Mouse (Mus musculus) MN1 (cell line): Measurements from ENCODE around the gene Ago4.
A peak's percentile ranks its signal among the peaks of the same experiment; 100 is the strongest.

Experiments
- DNase-seq: peaks from one replicate; pipeline ENCODE4 v3.0.0-alpha.2; 2016; ENCODE audit warnings: low spot score

Gene Ago4

GRCm38 (mm10) chr4:126512308-126513066 is 20.8 kb downstream of the Ago4 start:
- no peak for DNase-seq

GRCm38 (mm10) chr4:126511013-126511412 is 22.3 kb downstream of the Ago4 start:
- no peak for DNase-seq

GRCm38 (mm10) chr4:126509072-126509471 is 24.2 kb downstream of the Ago4 start:
- DNase-seq = no peak

GRCm38 (mm10) chr4:126508110-126508899 is 25.0 kb downstream of the Ago4 start:
- DNase-seq = peak; percentile 11

- no peak for DNase-seq
These were observed 30.3 kb downstream of the Ago4 start for GRCm38 (mm10) chr4:126502977-126503309.

GRCm38 (mm10) chr4:126502141-126502976 is 30.9 kb downstream of the Ago4 start:
- DNase-seq = no peak

- no peak for DNase-seq
These were observed 34.7 kb downstream of the Ago4 start for GRCm38 (mm10) chr4:126498601-126499000.

GRCm38 (mm10) chr4:126496963-126497362 is 36.3 kb downstream of the Ago4 start:
- DNase-seq = no peak

- no peak for DNase-seq
These were observed 37.1 kb downstream of the Ago4 start for GRCm38 (mm10) chr4:126495942-126496790.

GRCm38 (mm10) chr4:126495453-126495852 is 37.8 kb downstream of the Ago4 start:
- no peak for DNase-seq

- DNase-seq = no peak
These were observed 39.9 kb downstream of the Ago4 start for GRCm38 (mm10) chr4:126493416-126493815.

GRCm38 (mm10) chr4:126491977-126492376 is 41.3 kb downstream of the Ago4 start:
- DNase-seq = no peak

GRCm38 (mm10) chr4:126490726-126491125 is 42.5 kb downstream of the Ago4 start:
- DNase-seq = no peak

- no peak for DNase-seq
These were observed 43.5 kb downstream of the Ago4 start for GRCm38 (mm10) chr4:126489811-126490210.

GRCm38 (mm10) chr4:126486217-126486616 is 47.1 kb downstream of the Ago4 start:
- DNase-seq = no peak

GRCm38 (mm10) chr4:126485065-126485464 is 48.2 kb downstream of the Ago4 start:
- no peak for DNase-seq

- DNase-seq = no peak
These were observed 49.4 kb downstream of the Ago4 start for GRCm38 (mm10) chr4:126483874-126484273.

GRCm38 (mm10) chr4:126482951-126483350 is 50.3 kb downstream of the Ago4 start:
- no peak for DNase-seq

GRCm38 (mm10) chr4:126481461-126481860 is 51.8 kb downstream of the Ago4 start:
- no peak for DNase-seq

GRCm38 (mm10) chr4:126480288-126480687 is 53.0 kb downstream of the Ago4 start:
- no peak for DNase-seq

- DNase-seq = no peak
These were observed 60.2 kb downstream of the Ago4 start for GRCm38 (mm10) chr4:126473031-126473430.

GRCm38 (mm10) chr4:126469334-126469733 is 63.9 kb downstream of the Ago4 start:
- DNase-seq = no peak
